Mouse (Mus musculus) heart, adult 2 months (tissue): ENCODE measurements around the gene Pkdcc.

ENCODE experiments used
- CTCF ChIP-seq: fragments of 200-600 bp; IDR thresholded peaks from 2 replicates; pipeline ENCODE4 v1.8.1; 2022; ENCODE audit warnings: antibody characterized with exemption, mild to moderate bottlenecking, moderate library complexity
- EP300 ChIP-seq: fragments of 200-500 bp; IDR thresholded peaks from 2 replicates; pipeline ENCODE4 v1.6.1; 2011; ENCODE audit warnings: low read depth, low read length, control low read depth; ENCODE audit not compliant: insufficient read depth
- POLR2A ChIP-seq: fragments of 200-500 bp; IDR thresholded peaks from 2 replicates; pipeline ENCODE4 v1.6.1; 2011; ENCODE audit warnings: mild to moderate bottlenecking, low read depth, low read length, control low read depth; ENCODE audit not compliant: insufficient read depth

- TF ChIP-seq POLR2A = no peak
- no peak for TF ChIP-seq CTCF
- no peak for TF ChIP-seq EP300
Measured at GRCm38 (mm10) chr17:83179151-83179531, 36.0 kb upstream of the Pkdcc start.
